Mouse (Mus musculus): ENCODE results near the gene Pgm3.
A peak's percentile ranks its signal among the peaks of the same experiment; 100 is the strongest.
"Not testable (repeated sequence)": the region's sequence is repeated elsewhere in the genome, so short reads cannot be mapped to it uniquely, and the experiment has no call there.

Pgm3 gene

DNA sequence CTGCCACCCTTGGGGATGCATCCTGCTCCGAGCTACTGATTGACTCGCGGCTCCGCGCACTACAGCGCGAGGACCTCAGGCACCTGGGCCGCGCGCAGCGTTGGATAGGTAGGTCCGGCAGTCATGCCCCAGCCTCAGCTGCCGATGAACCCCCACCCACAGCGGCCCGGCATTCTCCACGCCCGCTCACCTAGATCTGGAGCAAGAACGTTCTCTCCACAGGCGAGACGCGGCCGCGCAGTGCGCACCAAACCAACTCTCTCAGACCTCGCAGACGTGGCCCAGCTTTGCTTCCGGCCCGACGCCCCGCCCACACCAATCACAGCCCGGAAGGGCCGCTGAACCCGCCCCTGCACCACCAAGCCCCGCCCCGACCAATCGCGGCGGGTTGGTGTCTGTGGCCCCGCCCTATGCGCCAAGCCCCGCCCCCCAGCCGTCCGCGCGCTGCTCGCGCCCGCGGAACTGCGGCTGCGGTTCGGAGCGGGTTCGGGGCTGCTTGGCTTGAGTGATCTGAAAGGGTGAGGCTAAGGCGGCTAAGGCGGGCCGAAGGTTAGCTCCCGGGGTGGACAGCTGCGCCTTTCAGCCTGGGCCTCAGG is at the start of gene Pgm3, which contains the start of gene Rwdd2a:
TSS of gene Pgm3 (minus strand) at position 303 of the 596 bp plus-strand sequence.
TSS of gene Rwdd2a (plus strand) at position 452 of the 596 bp plus-strand sequence.
- peak; percentile 97 for DNase-seq (ENCODE audit: low spot score)

DNA sequence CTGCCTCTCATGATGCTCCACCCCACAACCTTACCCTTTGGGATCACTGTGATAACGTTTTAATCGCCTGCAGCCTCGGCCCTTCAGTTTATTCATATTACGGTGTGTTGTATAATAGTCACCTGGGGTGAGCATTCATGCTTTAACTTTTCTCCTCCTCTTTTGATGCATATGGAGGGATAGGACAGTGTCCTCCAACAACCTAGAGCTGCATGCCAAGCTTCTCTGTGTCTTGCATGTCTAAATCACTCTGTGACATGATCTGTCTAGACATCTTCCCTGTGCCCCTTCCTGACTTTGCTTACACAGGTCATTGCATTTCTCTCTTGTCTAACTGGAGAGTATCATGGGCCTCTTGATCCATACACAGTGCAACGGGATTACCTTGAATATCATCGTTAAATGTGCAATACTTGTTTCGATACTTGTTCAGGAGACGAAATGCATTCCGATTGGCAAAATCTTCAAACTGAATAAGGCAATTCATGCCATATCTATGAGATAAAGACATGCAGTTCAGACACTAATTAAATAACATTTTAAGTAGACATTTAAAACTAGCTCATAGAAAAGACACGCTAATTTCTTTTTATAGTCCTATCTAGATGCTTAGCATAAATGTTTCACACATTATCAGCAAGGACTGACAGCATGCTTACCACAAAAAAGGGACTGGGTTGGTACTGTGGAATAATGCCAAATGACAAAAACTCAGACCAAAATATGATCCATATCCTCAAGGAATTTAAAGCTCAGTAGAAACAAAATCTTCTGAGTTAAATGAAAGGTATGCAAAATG is 47.9 kb upstream of the Pgm3 start:
- DNase-seq (ENCODE audit: low spot score), result no peak

DNA sequence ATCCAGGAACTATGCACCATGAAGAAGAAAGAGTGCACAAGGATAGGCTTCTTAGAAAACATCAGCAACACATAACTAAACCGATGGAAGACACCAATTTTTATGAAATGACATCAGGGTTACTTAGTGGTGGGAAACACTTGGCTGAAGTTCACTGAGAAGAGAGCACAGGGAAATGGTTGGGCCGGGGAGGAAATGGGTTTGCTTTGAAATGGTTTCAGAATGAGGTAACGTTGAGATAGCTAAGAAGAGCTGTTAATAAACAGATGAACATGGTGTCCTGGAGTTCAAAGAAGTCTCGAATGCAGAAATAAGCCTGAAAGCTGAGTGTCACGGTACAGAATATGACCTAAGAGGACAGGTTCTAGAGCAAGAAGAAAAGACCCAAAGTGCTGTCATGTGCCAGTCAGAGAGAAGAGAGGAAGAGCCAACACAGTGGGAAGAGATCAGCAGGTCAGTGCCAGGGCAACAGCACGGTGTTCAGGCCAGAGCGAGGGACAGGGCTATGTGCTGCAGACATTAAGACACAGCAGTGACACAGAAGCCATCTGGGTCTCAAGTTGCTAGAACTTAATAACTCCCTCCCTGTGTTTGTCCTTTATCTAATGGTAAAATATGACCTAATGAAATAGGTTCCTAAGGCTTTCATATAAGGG is 46.3 kb upstream of the Pgm3 start:
- DNase-seq (ENCODE audit: low spot score), result no peak

DNA sequence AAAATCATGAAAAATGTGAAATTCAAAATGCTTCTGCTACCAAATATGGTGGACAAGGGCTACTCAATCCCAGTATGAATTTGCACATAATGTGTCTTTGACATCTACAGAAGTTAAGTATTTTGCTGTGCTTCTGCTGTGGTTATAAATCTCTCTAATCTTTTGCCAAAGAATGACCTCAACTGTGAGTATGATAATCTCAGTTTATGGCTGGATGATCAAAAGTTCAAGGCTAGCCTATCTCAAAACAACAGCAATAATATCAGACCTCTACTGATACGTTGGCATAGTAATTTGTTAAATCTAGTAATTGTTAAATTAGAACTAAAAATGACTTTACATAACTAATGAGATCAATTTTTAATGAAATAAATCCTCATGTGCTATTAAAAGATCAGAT is 44.1 kb upstream of the Pgm3 start:
- no peak for DNase-seq (ENCODE audit: low spot score)

DNA sequence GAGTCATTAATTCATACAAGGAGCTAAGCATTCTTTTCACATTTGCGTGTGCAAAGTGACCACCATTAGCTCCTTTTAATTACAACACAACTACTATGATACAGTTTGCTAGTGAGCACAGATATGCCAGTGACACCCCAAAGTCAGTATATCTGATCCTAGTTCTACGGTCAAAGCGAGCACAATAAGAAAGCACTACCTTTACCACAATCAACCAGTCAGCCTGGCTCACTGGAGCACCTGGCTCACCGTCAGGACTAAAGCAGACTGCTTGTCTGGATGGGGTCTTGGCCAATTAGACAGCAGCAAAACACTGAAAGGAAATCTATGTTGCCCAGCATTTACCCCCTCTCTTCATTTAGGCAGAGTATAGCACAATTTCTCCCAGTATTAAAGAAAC is 40.4 kb upstream of the Pgm3 start:
- no peak for DNase-seq (ENCODE audit: low spot score)

DNA sequence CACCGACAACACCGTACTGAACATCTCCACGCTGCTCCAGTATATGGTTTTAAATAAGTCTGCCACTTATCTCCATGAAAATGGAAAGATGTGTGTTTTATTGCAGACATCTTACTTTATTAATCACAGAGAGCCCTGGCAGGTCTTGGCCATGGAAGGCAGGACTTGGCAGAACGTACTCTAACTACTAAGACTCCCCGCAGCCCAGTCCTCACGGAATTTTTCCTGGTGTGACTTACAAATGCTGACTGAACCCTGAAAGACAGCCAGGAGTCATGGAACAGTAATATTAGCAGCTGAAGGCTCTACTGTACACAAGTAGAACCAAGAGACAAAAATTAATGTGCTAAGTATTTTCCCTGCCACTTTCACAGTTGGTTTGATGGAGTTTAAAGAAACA is 34.1 kb upstream of the Pgm3 start:
- DNase-seq (ENCODE audit: low spot score), result no peak

DNA sequence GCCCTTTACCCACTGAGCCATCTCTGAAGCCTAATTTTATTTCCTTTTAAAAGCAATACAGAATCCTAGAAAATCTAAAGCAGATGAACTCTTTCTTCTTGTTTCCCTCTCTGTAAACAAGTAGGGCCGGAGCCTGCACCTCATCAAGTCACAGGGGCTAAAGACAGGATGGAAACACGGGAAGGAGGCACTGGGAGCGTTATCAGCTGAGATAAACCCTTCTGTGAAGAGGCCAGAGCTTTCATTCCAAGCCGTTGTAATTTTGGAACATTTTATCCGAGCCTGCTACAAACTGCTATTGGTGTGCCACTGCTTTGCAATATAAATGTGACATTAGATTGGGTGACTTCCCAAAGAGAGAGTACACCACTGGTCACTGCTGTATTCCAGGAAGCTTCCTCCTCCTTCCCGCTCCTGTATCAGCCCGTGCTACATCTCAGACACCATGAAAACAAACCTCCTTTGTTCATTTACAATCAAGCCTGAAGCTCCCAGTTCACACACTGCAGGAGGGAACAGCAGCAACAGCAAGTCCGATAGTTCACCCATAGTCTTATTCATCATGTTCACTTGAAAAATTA is 28.2 kb upstream of the Pgm3 start:
- DNase-seq (ENCODE audit: low spot score), result no peak

DNA sequence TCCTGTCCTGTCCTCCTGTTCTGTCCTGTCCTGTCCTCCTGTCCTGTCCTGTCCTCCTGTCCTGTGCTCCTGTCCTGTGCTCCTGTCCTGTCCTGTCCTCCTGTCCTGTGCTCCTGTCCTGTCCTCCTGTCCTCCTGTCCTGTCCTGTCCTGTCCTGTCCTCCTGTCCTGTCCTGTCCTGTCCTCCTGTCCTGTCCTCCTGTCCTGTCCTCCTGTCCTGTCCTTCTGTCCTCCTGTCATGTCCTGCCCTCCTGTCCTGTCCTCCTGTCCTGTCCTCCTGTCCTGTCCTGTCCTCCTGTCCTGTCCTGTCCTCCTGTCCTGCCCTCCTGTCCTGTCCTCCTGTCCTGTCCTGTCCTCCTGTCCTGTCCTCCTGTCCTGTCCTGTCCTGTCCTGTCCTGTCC is 25.3 kb upstream of the Pgm3 start:
- not testable (repeated sequence) for DNase-seq (ENCODE audit: low spot score)

DNA sequence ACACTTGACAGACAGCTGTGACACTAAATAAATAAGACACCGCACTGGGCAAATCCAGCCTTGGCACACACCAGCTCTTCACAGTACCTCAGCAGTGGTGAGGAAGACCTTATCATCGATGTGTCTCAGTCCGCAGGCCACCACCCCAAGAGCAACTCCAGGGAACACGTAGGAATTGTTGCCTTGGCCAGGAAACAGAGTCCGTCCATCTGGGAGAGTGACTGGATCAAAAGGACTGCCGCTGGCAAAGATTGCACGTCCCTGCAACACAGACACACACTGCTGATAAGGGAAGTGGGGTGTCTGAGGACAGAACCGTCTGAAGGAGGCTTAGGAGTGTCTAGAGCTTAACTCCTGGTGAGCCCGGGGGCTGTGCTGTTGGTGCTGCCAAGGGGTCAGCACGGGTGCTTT is 22.7 kb upstream of the Pgm3 start:
- not testable (repeated sequence) for DNase-seq (ENCODE audit: low spot score)

DNA sequence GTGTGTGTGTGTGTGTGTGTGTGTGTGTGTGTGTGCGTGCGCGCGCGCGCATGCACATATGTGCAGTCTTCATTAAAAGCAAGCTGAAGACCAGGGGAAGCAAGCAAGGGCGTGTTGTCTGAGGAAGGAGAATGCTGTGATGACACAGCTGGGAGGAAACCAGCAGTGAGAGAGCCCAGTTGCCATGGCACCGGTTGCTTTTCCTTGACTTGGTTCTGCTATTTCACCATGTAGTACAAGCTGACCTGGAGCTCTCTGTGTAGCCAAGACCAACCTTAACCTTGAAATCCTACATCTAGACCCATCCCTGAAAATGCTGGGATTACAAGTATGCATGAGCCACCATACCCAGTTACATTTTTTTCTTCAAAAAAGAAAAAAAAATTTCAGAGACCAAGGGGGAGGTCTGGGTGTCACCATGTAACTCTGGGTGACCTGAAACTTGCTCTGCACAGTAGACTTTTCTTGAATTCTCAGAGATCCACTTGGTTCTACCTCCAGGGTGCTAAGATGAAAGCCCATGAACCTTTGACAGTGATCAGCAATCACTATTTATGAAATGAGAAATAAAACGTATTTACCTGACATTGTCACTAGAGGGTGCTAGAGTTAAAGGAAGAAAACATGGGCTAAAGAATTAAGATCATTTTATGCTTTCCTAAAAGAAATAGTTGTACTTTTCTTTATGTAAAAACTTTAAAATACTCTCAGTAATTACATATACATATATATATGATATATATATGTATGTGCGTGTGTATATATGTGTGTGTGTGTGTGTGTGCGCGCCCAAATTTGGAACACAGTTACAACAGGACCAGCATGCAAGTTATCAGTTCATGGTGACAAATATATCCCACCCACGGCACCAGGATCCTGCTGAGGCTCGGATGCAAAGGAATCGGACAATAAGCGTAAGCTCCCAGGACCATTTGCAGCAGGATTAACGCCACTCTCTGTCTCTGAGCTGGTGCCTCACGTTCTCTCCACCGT is 21.3 kb upstream of the Pgm3 start:
- DNase-seq (ENCODE audit: low spot score), result no peak

DNA sequence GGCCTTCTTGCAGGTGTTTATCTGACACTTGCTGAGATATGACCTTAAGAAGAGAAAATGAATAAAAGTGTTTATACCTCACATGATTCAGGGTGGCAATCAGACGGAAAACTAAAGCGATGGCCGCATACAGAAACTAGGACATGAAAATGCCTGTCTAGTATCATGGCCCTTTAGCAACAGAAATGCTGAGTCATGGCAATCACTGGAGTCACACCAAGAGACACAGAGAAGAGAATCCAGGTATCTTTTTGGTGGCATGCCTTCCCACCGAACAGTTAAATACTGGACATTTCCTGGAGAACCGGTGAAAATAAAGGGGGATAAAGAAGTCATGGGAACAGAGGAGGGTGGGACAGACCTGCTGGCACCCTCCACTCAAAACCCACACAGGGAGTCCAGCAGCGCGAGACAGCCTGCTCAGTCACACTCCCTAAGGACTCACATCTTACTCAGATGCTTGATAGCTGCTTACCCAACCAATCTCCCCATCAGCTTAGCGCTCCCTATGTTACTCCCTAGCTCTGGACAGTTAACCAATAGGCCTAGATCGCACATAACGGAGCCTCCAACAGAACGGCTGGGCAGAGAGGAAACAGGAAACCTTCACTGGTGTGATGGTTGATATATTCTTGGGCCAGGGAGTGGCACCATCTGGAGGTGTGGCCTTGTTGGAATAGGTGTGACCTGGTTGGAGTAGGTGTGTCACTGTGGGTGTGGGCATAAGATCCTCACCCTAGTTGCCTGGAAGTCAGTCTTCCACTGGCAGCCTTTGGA is 15.6 kb upstream of the Pgm3 start:
- no peak for DNase-seq (ENCODE audit: low spot score)

DNA sequence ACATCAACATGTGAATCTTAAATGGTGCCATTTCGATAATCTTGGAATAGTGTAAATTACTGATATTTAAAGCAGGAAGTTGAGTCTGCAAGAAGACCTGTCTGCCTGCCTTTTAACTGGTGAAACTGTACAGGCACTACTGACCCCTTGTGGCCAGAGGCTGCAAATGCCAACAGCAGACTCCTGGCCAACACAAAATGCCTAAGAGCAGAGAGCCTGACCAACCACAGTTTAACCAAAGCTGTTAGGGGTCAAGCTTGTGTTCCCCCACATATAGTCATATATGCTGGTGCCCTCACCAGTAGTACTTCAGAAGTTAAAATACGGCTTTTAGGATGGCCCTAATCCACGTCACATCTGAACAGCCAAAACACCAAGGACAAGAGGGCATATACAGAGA is 12.1 kb upstream of the Pgm3 start:
- DNase-seq (ENCODE audit: low spot score), result peak; percentile 75

DNA sequence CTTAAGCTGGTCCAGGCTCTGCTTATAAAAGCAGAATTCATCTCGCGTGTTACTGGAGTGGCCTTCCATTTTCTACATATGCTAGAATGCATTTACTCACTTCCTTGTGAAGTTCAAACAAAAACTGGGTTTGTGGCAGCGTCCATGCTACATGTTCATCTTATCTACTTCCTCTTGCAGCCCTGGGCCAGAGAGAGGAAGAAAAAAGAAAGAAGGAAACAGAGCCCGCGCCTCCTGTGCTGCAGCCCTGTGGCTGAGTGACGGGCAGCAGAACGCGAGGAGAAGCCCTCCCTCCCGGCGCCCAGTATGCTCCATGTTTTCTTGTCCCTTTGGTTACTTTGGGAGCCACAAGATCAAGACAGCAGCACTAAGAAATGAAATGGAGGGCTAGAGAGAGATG is 8.0 kb upstream of the Pgm3 start:
- DNase-seq (ENCODE audit: low spot score), result no peak

DNA sequence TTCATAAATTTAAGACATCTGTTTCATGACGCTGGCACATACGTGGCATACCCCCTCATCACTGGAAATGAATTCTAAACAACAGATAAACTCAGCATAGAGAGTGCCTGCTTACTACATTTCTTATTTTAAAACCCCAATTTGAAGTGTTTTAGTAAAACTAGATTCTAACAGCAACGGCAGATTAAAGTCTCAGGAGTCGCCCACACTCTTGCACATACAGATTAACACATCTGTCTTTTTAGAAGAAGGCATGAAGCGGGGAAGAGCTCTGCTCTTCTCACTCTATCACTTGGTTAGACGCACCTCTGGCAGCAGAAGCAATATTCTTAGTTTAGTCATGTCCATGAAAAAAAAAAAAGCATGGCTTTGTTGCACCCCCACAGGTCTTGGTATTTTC is 3.5 kb upstream of the Pgm3 start:
- DNase-seq (ENCODE audit: low spot score), result no peak

DNA sequence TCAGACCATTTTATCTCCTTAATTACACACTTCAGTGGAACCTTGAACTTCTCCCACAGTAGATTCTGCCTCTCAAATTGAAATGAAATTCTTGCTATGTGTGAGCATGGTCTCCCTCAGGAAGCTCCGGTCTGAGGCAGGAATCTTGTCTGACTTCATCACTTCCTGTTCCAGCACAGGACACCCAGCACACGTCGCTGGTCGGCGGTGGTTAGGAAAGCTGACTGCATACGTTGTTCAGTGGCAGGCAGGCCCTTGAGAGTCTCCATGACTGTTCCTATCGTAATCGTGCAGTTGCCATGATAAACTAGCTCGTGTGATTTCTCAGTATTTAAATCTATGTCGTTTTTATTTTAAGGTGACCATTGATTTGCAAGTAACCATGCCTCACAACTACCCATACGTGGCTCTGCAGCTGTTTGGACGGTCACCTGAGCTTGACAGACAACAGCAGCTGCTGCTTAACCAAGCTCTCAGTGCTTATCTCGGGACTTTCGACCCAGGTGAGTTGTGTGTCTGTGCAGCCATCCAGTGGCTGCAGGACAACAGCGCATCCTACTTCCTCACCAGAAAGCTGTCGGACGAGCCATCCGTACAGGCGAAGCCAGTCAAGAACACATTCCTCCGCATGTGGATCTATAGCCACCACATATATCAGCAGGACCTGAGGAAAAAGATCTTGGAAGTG is 2.1 kb upstream of the Pgm3 start:
- DNase-seq (ENCODE audit: low spot score), result no peak

DNA sequence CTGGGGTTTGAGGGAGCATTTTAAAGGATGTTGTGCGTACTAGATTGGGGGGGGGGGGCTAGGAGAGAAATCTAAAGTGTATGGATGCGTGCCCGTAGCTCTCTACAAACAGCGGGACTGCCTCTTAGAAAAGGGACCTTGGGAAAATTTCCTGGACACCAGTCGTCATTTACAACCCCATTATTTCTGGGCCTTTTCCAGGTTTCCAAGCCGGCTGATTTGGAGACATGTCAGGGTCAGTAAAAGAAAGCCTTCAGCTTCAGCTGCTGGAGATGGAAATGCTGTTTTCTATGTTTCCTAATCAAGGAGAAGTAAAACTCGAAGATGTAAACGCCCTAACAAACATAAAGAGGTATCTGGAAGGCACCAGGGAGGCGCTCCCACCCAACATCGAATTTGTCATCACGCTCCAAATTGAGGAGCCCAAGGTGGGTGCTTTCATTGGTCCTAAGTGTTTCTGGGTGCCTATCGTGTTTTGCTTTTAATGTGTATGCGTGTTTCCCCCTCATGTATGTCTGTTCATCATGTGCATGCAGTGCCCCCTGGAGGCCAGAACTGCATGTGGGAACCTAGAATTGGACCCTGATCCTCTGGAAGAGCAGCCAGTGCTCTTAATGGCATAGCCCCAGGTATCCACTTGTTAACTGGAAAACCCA is 1.1 kb upstream of the Pgm3 start:
- peak; percentile 81 for DNase-seq (ENCODE audit: low spot score)

DNA sequence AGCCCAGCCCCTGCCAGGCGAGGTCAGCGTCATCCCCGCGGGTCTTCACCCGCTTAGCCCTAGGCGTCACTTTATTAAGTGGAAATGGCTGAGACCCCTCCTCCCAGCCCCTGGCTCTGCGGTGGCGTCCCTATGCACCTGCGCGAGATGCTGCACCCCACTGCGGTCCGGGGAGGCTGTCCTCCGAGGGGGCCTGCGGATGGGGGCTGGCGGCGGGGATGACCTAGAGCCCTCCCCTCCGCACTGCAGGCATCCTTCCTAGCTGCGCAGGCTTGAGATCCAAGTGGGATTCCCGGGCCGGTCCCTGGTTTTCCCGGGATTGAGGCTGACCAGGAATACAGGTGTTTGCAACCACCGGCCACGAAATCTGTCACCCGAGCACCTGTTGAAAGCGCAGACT is 554 bp upstream of the Pgm3 start:
- peak; percentile 19 for DNase-seq (ENCODE audit: low spot score)

DNA sequence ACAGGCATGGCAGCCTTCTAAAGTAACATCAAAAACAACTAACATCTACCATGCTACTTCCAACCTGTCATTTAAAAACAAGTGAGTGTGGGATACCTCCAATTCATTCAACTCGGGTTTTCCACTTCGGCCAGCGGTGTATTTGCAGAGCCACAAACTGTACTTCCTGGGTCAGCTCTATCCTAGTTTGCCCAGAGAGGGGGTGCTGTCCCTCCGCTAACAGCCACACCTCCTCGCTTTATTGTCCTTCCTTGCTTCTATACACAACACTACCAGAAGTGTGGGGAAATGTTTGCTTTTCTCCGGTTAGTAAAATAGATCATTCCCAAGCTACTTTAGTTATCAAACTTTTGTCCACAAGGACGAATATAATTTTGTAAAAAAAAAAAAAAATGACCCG is 696 bp downstream of the Pgm3 start:
- no peak for DNase-seq (ENCODE audit: low spot score)

DNA sequence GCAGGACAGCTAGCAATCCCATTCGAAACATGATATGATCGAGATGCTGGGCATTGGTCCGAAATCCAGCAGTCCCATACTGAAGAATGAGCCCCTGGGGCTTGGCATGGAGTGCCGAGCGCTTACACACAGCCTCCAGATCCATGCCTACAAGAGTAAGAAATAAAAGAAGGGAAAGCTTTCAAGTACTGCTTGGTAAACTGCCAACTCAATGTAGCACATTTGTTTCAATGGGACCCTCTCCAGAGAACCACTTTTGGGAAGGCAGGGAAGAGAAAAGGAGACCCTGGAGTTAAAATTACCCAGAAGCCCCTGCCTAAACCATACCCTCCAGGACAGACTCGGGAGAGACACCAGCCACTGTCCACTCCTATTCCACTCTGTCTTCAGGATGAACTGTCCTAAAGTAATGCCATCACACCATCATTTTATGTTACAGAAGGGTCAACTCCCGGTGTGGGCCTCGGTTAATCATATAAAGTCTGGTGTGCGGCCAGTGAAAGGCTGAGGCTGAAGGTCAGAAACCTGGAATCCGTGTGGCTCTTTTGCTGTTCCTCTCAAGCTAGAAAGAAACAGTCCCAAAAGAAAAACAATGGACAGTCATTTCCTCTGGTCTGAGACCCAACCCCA is 1.3 kb downstream of the Pgm3 start:
- no peak for DNase-seq (ENCODE audit: low spot score)
